Mouse (Mus musculus) heart, postnatal 25 days (tissue): Measurements from ENCODE around the gene Creg2. TPM values are rescaled to one million over a fixed set of nuclear protein-coding genes. Genes with fewer than 3 reads are reported as not detected.
A peak's percentile ranks its signal among the peaks of the same experiment; 100 is the strongest.

Source experiments
- DNase-seq: peaks from one replicate; pipeline ENCODE4 v3.0.0; 2022; ENCODE audit warnings: low spot score
- intact Hi-C: fragments of 180-260 bp; cut with DNase I; formaldehyde crosslinking; loops from one replicate; pipeline ENCODE4 v1.15.1; 2025
- total RNA-seq, 2 experiments: library from RNA; stranded (reverse); gene quantifications; 2 replicates each; pipeline ENCODE4 v1.2.3; 2021

The Creg2 gene
- total RNA-seq = not detected

DNA sequence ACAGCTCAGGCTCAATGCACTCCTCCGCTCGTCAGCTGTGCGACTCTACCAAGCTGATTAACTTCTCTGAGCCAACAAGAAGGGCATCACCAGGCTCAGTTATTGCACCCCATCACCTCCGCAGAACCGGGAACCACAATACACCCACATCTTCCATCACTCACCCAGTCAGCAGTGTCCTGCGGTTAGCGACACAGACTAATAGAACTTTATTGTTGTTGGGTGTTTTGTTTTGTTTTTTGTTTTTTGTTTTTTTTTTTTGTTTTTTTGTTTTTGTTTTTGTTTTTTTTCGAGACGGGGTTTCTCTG, at the start of gene Creg2:
Gene Creg2 (minus strand): TSS at position 234 of the 308 bp plus-strand sequence.
- DNase-seq = no peak
- intact Hi-C loops = no loop called here

DNA sequence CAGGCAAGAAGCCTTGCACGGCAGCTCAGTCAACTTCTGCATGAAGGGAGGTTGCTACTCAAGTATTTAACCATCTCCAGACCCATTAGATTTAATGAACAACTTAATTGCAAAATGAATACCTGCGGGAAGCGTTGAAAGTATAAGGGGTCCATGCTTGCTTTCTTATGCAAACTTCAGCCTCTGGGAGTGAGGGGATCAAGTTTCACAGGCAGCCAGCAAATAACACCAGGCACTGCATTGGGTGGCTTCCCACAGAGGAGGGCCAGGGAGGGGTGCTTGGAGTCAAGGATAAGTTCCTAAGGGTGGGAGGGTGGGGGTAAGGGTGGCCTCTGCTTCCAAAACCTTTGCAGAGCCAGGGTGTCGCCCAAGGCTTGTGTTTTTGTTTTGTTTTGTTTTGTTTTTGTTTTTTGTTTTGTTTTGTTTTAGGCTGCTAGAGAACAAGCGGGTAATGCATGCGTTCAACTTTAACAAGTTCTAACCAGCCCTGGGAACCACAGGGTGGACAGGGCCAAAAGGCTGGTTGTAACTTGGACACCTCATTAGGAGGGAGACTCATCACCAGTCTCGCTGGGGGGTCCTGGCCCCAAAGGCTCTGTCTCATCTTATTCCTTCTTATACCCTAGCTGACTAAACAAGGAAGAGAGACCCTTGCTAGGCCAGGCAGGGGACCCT, 49.5 kb upstream of the Creg2 start:
- intact Hi-C loops = no loop called here
- no peak for DNase-seq

DNA sequence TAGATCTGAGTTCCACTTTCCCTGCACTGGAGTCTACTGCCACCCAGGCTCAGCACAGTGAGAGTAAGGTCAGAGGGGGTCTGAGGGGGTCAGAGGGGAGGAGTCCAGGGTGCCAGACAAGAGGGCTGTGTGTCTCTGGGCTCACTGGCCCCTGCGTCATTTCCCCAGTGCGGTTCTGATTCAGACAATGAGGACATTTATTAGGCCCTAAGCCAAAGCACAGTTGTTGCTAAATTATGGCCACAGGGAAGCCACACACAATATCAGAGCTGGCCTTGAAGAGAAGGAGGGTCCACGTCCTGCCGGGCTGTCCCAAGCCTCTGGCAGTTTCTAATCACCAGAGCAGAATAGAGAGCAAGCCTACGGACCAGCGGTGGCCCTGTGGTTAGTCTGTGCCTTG, 47.2 kb upstream of the Creg2 start:
- intact Hi-C loops = no loop called here
- peak; percentile 40 for DNase-seq

DNA sequence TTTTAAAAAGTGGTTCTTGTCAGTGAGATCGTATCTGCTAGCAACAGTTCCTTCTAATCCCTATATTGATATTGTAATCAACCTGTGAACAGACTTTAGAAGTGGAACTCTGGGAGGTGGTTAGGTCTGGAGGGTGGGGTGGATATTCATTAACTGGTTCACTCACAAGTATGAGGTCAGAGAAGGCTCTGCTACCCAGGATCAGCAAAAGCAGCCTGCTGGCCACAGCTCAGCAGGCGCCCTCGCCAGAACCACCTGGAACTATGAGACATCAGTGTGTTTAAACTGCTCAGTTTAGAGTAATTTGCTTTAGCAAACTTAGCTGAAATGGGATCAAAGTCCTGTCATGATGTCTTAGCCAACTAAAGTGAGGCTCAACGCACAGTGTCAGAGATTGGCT, 43.9 kb upstream of the Creg2 start:
- intact Hi-C loops = no loop called here
- no peak for DNase-seq

DNA sequence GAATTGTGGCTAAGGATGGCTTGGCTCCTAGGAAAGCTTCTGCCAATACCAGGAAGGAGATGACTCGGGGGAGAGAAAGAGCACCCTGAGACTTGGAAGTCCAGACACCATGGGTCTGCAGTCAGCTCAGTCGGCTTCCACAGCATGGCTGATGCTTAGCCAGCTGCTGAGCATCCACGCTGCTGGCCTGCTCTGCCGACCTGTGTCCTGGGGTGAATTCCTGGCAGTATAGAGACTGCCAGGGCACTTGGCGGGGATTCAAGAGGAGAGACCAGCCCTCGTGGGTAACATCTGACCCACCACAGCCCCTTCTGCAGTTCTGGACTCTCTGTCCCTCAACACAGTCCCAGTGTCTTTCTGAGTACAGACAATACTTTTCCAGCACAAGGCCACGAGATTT, 43.5 kb upstream of the Creg2 start:
- DNase-seq = no peak
- intact Hi-C loops = no loop called here

DNA sequence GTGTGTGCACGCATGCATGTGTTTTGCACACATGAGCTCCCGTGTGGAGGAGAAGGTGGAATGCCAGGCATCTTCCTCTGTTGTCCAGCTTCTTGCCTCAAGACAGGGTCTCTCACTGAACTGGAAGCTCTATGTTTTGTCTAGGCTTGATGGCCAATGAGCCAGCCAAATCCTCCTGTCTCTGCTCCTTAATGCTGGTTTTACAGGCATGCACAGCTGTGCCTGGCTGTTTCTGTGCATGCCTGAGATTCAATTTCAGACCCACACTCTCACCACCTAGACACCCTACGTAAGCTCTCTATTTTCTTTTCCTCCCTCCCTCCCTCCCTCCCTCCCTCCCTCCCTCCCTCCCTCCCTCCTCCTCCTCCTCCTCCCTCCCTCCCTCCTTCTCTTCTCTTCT, 40.7 kb upstream of the Creg2 start:
- intact Hi-C loops = no loop called here
- DNase-seq = no peak

DNA sequence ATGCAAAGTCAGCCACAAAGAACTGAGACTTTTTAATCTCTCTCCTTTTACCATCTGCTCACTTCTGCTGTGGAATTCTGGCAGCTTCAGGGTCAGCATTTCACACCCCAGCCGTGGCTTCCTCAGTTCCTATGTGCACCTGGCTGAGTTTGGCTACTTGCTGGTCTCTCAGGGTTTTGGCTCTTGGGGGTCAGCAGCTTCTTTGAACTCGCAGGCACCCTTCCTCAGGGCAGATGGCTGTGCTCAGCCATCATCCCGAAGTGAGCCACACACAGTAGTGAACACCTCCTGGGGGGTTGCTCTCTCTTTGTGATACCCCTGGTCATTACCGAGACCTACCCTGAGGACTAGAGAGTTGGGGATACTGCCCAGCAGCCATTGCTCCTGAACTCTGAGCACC, 39.8 kb upstream of the Creg2 start:
- no peak for DNase-seq
- intact Hi-C loops = no loop called here

DNA sequence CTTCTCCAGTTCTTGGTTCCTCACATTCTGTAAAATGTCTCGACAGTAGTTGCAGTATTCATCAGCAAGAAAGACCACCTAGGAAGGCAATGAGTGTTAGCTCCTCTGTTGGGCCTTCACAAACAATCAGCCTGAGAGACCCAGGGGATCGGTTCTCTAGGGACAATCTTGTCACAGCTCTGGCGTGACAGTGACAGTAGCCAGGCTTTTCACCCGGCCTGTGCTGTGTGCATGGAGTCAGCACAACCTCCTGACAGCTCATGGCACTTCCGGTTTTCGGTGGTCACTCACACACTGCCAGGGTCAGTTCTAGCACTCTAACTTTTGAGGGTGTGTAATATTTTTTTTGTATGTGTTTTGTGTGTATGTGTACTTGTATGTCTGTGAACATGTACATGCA, 37.3 kb upstream of the Creg2 start:
- intact Hi-C loops = loop anchor here (5.0 kb wide), 3 partner anchors 209 to 309 kb away; no protein-coding TSS in a partner anchor
- no peak for DNase-seq

DNA sequence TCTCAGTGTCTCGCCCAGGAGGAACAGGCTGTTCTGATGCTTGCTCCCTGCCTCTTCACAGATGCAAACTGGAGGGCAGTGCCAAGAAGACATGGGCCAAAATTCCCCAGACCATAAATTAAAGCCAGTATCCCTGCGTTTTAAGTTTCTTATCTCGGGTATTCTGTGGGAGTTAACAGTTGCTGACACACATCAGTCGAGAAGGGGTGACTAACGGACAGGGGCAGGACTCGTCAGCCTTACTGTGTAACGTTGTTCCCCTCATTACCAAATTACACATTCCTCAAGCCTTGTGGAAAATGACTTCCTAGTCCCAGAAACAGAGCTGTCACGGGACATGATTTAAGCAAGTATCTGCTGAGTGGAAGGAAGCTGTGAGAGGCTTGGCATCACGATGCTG, 36.0 kb upstream of the Creg2 start:
- intact Hi-C loops = loop anchor here (2.0 to 5.0 kb wide), 5 partner anchors 26 to 310 kb away; no protein-coding TSS in a partner anchor
- no peak for DNase-seq

DNA sequence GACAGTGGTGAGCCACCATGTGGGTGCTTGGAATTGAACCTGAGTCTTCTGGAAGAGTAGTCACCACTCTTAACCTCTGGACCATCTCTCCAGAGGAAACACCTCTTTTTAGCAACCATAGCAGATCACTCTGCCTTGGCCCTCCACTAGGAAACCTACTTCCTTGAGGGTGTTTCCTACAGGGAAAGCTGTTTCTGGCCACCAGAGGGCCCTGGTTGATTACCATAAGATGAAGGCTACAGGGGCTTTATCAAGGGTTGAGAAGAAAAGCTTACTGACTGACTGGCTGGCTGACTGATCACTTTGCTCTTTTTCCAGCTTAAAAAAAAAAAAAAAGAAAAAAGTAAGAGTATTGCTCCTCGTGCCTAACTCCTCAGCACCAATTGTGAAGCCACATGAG, 34.6 kb upstream of the Creg2 start:
- intact Hi-C loops = loop anchor here (2.0 to 5.0 kb wide), 5 partner anchors 27 to 311 kb away; no protein-coding TSS in a partner anchor
- DNase-seq = peak; percentile 66

DNA sequence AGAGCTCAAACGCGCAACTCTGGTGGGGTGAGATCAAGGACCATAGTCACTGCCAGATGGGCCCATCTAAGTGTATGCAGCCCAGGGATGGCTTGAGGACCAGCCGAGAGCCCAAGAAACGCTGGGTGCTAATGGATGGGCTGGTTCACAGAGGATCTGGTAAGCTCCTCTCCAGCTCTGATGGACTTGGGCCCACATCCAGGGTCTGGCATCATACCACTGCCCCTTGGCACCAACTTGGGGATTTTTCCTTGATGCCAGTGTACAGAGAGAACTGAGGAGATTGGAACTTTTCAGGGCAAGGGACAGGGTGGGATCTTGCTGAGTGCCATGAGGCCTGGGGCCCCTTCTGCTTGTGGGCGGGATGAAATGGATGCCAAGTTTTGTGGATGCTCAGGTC, 30.4 kb upstream of the Creg2 start:
- intact Hi-C loops = no loop called here
- no peak for DNase-seq

DNA sequence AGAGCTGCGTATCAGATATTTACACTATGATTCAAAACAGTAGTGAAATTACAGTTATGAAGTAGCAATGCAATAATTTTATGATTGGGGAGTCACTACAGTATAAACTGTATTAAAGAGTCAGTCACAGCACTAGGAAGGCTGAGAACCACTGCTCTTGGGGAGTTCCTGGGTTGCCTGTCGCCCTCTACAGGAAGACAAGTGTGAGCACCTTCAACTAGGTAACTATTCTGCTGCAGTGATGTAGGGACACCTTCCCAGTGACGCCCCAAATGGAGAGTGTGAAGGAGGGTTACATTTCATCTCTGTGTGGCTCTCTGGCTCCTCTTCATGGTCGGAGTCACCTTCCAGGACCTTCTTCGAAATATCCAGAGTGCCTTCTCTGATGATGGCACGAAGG, 29.3 kb upstream of the Creg2 start:
- DNase-seq = no peak
- intact Hi-C loops = no loop called here

DNA sequence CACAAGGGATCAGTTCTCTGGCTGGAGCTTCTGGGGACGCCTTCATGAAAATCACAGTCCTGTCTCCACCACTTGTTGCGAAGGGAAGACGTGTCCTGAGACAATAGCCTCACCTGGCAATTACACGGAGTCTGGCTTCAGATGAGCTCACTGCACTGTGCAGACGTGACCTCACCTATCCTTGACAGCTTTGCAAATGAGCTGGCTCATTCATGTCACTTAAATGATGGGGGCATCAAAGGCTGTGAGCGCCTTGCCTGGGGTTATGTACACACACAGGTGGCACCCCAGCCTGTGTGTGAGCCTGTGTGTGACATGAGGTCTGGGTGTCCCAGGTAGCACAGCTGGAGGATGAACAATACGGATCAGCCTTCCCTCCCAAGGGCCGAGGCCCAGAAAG, 27.6 kb upstream of the Creg2 start:
- no peak for DNase-seq
- intact Hi-C loops = no loop called here

DNA sequence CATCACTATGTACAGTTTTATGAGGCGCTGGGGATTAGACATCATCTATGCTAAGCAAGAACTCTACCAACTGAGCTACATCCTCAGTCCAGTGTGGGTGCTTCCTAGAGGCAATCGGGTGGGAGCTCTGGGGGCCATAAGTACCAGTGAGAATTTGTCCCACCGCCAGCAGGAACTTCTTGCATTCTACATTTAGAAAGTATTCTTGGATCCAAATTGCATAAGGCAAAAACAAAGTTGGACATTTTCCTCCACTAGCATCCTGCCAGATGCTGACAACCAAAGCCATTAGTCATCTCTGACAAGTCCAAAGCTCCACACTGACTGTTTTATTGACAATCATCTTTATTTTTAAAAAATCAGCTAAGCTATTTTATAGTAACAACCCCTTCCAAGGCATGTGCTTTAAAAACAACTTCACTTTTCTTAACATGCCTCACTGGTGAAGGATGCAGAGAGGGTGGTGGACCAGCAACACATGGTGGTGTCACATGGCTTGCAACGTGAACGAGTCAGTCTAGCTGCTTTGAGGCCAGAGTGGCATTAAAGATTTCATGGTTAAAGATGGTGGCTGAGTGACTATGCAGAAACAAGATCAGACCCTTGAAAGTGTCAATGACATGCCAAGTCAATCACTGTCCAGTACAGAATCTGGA, 25.1 kb upstream of the Creg2 start:
- intact Hi-C loops = no loop called here
- DNase-seq = no peak

DNA sequence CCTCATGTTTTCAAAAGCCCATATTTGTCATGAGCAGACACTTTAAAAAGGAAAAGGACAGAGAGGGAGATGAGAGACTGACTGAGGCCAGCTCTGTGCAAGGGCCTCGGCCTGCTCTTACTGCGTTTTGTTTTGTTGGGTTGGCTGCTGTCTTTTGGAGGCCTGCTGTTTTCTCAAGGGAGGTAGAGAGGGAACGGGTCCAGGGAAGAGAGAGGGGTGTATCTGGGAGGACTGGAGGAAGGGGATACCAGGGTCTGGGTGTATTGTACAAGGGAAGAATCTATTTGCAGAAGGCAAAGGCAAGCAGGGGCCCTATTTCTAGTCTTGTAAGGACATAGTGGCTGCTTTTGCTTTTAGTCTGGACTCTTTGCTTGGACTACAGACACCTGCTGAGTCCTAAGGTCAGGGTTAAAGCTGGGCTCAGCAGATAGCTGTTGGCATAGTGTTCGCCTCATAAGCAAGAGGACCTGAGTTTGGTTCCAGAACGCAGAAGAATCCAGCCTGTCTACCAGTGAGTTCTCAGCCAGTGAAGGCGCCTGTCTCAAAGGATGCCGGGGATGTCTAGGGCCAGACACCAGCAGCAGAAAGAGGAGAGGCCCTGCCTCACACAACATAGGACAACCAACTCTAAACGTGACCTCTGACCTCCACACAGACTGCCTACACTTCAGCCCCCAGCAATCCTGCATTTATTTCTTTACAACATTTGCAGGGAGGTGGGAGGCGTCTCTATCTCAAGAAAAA, 21.3 kb upstream of the Creg2 start:
- no peak for DNase-seq
- intact Hi-C loops = no loop called here

DNA sequence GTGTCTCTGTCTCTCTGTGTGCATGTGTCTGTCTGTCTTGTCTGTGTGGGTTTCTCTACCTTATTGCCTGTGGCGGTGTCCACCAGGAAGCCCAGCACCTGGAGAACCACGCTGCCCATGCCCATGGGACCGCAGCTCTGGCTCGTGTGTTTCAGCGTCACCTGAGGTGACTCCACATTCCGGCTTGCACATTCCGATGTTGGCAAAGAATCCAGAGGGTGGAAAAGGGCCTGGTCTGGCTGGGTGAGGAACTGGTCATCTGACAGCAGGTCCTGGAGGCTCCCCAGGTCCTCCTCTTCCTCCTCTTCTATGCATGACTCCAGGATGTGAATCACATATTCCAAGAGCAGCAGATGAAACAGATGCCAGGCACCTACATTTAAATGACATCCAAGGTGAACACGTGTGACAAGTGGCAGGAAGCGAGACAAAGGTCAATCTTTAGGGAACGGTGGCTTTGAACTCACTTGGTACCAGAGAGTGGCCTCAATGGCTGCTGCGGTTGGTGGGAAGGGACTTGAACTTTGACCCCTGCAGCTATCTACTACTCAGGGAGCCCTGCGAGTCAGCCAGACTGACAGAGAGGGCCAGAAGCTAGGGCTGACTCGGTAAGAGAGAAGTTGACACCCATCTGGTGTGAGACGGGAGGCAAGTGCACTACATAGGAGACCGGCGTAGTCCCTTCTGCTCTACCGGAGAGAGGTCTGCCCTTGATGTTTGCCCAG, 19.1 kb upstream of the Creg2 start:
- DNase-seq = no peak

DNA sequence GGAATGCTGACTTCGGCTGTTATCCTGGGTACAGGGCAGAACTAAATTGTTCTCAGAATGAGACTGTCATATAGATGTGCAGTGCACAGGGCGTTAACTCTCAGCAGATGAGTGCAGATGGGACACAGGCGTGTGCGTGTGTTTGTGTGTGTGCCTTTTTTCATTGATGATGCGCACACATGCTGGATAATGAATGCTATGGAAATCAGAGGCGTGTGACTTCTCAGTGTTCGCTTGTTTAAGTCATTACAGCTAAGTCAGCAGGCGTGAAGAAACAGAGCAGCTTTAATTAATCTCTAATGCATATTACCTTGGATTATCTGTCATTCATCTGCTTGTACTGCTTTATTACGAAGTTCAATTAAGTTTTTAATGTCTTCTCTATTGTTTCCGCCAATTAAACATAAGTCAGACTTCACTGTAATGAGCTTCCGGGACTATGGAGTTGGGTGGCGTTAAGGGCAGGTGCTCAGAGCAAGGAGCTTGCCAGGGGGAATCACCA, 15.5 kb upstream of the Creg2 start:
- DNase-seq = no peak
- intact Hi-C loops = no loop called here

More for the DNA sequence above, 19.1 kb upstream of the Creg2 start:
- intact Hi-C loops = no loop called here

DNA sequence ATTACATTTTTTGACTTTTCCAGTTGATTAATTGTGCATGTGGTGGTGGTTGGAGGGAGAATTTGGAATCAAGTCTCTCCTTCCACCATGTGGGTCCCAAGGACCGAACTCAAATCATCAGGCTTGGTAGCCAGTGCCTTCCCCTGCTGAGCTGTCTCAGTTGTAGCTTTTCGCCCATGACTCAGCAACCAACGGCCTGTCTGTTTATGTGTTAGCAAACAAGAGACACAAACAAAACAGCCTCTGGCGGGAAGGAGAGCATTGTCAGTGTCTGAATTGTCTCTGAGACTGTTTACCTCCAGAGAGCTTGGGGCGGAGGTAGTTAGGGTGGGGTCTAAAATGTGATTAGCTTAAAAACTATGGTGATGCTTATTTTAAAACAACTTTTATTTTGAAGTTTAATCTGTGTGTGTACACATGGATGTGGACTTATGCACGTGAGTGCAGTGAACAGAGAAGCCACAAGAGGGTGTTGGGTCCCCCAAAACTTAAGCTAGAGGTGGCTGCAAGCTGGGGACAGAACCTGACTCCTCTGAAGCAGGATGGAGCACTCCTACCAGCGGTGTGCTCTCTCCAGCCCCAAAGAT, 12.9 kb upstream of the Creg2 start:
- intact Hi-C loops = no loop called here
- no peak for DNase-seq

DNA sequence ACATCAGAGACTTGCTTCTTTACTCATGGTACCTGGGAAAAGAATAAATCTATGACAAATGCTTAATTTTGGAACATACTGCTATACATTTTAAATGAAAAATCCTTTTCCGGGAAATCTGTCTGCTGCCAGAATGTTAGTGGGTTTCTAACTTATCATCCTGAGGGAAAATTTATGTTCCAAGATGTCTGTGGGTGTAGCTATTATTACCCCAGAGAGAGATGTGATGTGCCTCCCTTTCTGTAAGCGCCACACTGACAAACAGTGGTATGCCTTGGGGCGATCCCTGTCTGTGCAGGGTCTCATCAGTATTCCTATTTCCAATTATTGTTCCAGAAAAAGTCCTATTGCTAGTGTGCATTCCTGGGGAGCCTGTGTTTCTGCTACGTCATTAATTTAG, 11.8 kb upstream of the Creg2 start:
- DNase-seq = no peak
- intact Hi-C loops = no loop called here

DNA sequence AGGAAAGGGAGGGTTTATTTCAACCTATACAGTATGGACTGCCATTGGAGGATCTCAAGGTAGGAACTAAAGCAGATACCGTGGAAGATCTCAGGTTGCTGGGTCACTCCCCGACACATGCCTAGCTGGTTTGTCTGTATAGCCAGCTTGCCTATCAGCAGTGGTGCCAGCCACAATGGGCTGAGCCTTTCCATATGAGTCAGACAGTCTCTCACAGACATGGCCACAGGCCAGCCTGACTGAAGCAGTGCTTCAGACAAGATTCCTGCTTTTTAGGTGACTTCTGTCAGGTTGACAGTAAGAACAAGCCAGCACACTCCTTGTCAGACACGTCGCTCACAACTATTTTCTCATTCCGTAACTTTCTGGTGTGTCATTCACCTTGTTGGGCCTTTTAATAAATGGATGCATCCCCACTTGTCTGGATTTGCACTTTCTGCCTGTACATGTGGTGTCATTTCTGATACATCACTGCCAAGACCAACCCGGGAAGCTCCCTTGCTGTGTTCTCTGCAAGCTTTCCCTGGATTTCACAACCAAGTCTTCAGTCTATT, 5.8 kb upstream of the Creg2 start:
- intact Hi-C loops = no loop called here
- DNase-seq = no peak
